Mouse (Mus musculus): ENCODE measurements around the gene Lrmda. TPM values are rescaled to one million over a fixed set of nuclear protein-coding genes. Genes with fewer than 3 reads are reported as not detected.

Gene Lrmda
- total and polyA plus RNA-seq, 3 experiments, result 0.92 to 8.6 (median 2.7) TPM

GRCm38 (mm10) chr14:22156991-22157390, 137.5 kb downstream of the Lrmda start:
- DNase-seq, result no peak

- peak; percentile 30 for DNase-seq
Observed at GRCm38 (mm10) chr14:22161416-22161815, 141.9 kb downstream of the Lrmda start.

DNA sequence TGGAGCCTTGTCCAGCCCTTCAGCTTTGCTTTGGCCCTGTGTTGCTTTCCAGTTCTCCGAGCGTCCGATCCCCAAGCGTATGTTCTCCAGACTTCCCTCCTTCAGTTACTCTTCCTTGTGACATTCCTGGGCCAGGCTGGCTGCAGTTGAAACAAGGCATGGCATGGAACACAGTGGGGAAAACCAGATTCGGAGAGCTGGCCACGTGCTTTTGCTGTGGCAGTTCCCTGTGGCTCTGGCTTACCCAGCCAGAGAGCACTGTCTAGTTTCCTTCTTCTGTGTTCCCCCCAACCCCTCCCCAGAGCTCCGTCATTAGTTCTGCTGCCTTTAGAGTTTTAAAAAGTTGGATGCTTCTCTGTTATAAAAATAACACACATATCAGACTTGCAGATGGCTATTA, 147.8 kb downstream of the Lrmda start:
- no peak for DNase-seq

GRCm38 (mm10) chr14:22168077-22168794, 148.7 kb downstream of the Lrmda start:
- DNase-seq, result no peak

GRCm38 (mm10) chr14:22168795-22169568, 149.5 kb downstream of the Lrmda start:
- DNase-seq, result peak; percentile 23

GRCm38 (mm10) chr14:22174757-22175156, 155.2 kb downstream of the Lrmda start:
- DNase-seq, result no peak

GRCm38 (mm10) chr14:22179761-22180160, 160.2 kb downstream of the Lrmda start:
- no peak for DNase-seq

DNA sequence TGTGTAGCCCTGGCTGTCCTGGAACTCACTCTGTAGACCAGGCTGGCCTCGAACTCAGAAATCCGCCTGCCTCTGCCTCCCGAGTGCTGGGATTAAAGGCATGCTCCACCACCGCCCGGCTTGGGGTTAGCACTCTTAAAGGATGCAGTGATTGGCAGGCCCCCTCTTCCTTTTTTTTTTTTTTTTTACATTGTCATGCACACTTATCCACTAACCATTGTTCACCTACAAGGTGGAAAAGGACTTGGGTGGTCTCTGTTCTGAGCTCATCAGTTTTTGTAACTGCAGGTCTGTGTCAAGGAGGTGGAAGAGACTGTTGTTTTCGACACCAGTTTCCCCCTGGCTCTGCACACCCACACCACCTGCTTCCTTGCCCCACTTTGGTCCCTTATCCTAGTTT, 162.0 kb downstream of the Lrmda start:
- DNase-seq, result no peak

DNA sequence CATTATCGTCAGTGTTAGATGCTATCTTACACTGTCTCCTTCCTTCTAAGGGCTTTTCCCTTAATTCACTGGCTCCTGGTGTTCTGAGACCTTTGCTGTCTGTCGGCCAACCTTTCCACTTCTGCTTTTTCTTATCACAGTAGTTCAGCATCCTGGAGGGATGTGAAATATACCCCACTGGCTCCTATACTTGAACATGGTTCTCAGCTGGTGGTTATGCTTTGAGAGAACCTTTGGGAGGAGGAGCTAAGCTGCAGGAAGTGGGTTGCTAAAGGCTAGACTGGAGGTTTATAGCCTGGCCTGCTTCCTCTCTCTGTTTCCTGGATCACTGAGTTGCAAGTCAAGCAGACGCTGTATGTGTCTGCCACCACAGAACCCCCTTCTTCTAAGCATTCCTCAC, 163.7 kb downstream of the Lrmda start:
- no peak for DNase-seq

GRCm38 (mm10) chr14:22185452-22185851, 165.9 kb downstream of the Lrmda start:
- no peak for DNase-seq

DNA sequence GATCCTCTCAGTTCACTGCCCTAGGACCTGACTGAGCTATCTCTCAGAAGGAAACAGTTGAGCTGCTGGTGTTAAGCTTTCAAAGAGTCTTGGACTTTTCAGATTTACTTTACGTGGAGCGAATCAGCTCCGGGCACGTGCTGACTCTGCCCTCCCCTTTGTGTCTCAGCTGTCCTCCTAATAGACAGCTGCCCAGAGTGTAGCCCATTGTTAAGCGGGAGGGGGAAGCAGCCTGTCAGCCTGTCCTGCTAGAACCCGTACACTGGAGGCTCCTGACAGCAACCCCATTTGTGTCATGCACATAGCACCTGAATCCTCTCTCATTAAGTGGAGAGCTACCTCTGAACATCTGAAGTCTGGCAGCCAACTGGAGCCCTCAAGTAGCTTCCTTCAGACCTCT, 170.6 kb downstream of the Lrmda start:
- no peak for DNase-seq

DNA sequence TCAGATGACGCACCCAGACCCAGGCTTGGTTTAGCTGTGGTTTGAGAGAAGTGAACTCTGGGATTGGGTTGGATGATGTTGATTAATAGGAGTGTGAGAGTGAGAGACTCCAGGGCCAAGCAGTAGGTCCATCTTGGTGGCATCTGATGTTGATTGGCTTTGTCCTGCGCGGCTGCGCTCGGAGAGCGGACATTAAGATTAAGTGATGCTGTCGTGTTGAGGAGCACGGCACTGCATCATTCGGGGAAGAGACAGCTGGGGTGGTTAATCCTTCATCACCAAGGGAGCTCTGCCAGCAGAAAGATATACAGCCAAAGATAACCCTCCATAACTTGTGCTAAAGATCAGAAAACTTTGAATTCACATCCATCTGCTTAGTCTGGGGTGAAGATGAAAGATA, 172.7 kb downstream of the Lrmda start:
- no peak for DNase-seq

- no peak for DNase-seq
Observed at GRCm38 (mm10) chr14:22198021-22198420, 178.5 kb downstream of the Lrmda start.

GRCm38 (mm10) chr14:22198641-22199425, 179.3 kb downstream of the Lrmda start:
- DNase-seq, result no peak

DNA sequence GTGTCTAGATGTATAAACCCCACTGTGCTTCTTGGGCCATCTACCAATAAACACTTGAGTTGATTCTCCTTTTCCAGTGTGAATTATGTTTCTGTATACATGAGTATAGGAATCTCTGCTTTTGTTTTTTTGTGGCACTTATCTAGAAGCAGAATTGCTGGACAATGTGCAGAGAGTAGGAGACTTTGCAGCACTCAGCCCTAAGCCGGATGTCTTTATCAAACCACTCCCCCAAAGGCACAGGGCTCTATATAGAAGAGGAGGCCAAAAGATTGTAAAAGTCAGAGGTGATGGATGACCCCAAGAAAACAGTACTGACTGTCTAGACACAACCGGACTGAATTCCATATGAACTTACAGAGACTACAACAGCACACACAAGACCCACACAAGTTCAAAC, 182.2 kb downstream of the Lrmda start:
- no peak for DNase-seq

GRCm38 (mm10) chr14:22210601-22211000, 191.1 kb downstream of the Lrmda start:
- DNase-seq, result no peak

DNA sequence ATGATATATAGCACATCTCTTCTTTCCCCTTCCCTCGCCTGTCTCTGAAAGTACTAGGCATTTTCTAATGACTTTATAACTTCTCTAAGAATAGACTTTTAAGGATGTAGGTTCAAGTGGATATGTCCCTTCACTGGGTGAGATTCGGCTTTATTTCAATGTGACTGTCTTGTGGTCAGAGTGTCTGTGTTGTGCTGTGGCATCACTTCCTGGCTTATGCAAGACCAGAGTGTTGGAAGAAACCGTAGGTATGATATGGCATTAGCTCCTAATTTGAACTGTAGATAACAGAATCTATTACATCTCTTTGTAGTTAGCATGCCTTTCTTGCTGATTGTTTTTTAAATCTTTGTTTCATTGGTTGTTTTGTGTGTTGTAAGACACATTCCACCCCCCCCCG, 198.7 kb downstream of the Lrmda start:
- DNase-seq, result no peak

DNA sequence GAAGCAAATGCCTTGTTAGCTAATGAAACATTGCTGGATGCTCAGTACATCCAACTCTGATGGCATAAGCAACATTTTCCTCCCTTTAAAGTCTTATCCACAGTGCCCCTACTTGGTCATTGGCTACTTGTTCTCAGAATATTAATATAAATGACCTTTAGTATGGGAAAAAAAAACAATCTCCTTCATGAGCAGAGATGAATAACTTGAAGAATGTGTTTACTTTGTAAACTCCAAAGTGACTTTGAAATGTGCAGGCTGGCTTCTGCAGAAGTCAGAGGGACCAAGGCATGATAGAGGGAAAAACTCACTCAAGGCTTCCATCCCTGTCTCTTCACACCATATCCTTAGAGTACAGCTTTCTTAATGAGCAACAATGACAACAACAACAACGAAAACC, 202.5 kb downstream of the Lrmda start:
- DNase-seq, result no peak

DNA sequence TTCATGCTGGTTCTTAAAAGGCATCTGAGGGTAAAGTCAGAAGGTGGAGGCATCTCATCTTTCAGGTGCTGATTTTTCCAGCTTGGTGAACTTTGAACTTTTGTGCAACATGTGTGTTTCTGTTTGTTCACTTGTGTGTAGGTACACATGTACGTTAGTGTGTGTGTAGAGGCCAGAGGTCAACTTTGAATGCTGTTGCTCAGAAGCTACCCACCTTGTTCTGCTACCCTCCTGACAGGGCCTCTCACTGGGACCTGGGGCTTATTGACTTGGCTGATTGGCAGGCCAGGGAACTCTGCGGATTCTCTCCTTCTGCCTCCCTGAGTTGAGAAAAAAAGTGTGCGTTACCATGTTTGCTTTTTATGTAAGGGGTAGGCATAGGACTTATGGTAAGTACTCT, 203.1 kb downstream of the Lrmda start:
- DNase-seq, result no peak

DNA sequence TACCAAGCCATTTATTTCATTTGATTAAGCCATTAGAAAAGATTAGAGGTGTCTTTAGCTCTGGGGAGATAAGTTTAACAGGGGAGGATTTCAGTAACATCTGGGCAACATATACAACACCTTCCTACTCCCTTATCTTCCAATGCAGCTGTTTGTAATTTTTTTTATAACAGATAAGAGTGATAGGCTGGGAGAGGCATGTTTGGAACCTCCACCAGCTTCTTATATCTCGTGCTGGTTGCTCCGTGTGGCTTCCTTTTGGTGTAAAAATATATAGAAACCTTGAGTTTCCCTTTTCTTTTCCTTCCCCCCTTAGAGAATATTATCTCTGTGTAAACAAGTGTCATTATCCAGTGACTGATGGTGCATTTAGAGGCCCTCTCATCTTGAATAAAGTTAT, 206.7 kb downstream of the Lrmda start:
- no peak for DNase-seq

- DNase-seq, result no peak
Observed at GRCm38 (mm10) chr14:22228253-22228968, 208.9 kb downstream of the Lrmda start.

GRCm38 (mm10) chr14:22240315-22240714, 220.8 kb downstream of the Lrmda start:
- no peak for DNase-seq

Data from adrenal gland, adult 2 months (tissue).